Mouse (Mus musculus): ENCODE measurements at regions not wholly inside any gene's neighbourhood (a gene's known extent, or its start where the extent isn't known, plus 50 kb on each side); places are given as distances from the start of the nearest gene placed in this dataset.
A peak's percentile ranks its signal among the peaks of the same experiment; 100 is the strongest.

DNA sequence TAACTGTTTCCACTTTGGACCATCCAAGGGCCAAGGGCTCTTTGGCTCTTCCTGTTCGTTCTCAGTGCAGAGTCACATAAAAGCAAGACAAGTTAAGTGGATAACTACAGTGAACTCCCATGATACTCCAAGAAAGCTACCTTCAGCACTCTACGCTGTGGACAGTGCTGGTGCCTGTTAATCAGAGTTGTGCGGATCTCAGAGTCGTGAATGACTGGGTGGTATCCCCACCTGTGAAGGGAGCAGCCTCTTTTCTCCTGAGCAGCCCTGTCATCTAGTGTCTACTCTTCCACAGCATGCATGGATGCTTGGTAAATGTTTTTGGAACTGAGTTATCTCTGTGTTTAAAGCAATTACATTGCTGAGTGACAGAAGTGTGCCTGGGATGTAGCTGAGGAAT lies 568.4 kb upstream of the Map3k7 start:
- DNase-seq (ENCODE audit: low spot score), result no peak

DNA sequence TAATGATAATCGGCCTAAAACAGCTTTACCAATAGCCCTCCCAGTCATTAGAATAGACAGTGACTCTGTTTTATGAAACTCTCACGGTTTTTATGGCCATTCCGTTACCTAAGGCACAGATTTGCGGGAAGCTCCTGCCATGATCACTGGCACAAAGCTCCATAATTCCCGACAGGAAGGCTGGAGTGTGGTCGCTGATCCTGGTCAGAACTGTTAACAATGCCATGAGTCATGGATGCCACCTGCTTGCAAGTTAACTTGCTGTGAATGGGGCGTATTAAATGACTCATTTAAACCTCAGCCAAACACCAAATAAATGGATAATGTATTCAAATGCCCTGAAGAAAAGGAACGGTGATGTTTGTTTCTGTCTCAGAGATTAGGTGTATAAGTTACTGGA lies 559.9 kb upstream of the Map3k7 start:
- DNase-seq (ENCODE audit: low spot score), result no peak

DNA sequence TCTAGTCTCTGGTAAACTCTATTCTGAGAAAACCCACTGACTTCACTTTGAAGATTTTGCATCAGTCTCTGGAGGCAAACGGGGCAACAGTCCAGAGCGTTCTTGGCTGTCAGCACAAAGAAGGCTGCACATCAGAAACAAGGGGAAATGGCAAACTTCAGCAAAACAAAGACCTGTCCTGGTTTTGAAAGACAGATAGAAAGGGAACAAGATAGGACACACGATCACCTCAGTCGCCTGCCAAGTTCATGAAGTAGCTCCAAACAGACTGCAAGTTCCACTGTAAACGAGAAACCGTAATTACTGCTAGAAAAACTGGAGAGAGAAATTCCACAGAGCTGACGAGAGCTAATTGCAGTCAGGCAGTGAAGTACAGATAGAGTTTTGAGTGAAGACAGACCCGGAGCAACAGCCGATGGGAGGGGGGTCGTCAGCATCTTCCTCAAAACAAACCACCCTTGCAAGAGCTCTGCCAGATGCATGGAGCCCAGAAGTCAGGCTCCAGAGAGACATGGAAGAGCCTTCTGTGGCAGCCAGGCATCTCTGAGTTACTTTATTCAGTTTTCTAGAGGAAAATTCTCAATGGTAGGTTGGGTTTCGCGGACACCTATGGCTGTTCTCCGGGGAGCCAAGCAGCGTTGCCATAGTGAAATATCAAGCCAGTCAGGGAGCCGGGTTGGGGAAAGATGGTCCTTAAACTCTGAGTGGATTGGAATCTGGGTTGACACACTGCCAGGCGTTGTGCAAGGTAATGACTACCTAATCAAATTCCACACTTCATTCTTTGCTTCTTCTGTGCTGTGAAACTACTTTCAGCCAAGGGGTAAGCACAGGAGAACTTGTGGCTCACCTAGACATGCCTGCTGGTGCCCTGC lies 558.8 kb upstream of the Map3k7 start:
- no peak for DNase-seq (ENCODE audit: low spot score)

DNA sequence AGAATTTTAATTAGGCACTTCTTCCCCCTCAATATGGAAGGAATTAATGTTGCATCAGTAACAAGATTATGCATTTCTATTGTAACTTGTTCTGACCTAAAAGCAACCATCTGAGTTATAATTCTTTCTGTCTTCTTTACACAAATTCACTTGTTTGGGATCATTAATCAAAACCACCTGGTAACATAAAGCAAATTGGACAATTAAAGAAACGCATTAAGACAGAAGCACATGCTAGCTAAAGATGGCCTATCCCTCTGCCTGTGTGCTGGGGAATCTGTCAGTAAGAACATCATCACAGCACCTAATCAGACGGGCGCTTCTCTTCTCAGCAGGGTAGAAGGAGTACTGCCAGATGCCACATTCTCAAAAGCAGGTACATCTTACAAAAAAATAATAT lies 553.7 kb upstream of the Map3k7 start:
- DNase-seq (ENCODE audit: low spot score), result no peak

DNA sequence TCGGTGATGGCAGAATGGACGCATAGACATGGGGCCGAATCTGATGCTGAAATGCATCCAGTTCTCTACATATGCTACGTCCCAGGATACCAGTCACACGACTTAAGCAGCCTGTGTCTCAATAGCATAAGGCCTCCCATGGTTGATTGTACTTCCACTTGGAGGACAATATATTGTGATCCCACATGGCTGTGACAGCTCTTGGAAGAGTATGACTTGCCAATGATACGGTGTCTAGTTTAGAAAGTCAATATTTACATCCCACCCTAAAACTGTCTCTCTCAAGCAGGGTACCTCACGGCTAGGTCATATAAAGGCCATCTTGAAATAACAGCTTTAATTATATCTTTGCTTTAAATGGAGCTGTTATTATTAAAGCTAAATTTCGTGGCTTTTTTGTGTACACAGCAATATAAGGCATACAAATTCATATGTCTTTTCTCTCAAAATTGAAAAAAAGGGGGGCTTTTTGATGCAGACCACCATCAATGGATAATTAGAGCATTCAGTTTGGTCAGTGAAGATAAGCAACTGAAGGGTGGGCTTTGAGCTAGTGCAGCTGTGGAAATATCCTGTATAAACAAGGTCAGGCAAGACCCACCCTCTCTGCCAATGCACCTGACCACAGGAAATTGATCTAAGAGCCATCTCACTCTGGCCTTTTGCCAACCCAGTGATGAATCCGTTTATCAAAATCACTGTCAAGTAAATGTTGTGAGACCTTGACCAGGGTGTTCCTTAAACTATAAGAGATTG lies 551.9 kb upstream of the Map3k7 start:
- DNase-seq (ENCODE audit: low spot score), result no peak

DNA sequence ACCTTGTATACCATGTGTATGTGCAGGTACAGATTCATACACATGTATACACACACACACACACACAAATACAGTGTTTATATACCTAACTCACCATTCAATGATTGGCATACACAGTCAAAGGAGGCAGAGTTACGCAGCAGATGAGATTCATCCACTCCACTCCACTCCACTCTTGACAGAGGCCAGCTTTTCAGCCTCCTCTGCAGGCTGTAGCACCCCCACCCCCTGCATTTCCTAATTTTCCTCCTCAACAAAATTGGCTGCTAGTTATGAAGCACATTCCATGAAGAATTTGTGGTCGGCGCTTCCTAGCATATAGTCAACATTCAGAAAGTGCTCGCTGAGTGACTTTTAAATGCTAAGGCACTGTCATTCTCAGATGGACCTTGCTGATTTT lies 546.7 kb upstream of the Map3k7 start:
- no peak for DNase-seq (ENCODE audit: low spot score)

DNA sequence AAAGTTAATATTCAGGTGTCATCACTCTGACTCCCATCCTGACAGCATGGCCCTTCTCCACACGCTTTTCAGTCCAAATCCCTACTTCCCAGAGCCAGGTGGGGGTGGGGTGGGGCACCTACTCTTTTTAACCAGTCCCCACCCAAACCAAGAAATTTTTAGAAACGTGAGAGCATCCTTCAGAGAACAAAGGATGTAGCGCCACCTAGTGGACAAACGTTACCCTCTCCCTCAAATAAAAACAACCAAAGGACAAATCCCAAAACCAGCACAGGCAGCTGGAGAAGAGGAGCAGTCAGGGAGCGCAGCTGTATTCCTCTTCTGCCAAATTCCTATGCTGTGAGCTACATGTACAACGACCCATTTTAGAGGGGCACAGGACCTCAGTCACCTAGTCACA lies 544.7 kb upstream of the Map3k7 start:
- peak; percentile 41 for DNase-seq (ENCODE audit: low spot score)

DNA sequence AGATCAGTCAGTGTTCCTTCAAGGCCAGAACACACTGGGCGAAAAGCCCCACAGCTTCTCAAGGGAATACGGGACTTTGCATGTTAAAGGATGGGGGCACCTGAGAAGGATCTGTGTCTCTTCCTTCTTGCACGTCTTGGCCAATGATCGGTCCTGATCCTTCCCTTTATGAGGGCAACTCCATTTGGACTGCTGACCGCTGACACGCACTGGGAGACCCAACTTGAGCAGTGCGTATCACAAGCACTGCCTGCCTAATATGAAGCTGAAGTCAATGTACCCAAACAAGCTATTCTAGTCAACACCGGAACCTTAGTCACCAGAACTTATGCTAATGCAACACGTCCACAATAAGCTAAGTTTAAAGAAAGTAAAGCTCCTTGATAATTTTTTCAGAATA lies 543.7 kb upstream of the Map3k7 start:
- DNase-seq (ENCODE audit: low spot score), result no peak

DNA sequence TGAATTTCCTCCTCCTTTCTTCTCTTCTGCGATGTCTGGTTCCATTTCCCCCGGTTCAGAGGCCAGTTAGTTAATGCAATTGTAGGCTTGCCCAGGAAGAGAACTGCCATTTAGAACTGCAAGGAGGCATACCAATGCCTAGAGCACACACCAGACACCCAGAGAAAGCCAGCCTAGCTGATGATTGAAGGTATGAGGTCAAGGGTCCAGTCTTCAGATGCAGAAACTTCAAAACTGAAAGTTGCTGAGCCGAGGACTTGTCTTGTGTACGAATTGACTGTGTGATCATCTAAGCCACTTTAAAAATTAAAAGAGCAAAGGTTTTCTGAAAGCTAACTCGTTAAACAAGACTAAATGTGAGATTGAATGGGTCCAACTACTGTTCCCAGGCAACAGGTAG lies 542.5 kb upstream of the Map3k7 start:
- DNase-seq (ENCODE audit: low spot score), result no peak

DNA sequence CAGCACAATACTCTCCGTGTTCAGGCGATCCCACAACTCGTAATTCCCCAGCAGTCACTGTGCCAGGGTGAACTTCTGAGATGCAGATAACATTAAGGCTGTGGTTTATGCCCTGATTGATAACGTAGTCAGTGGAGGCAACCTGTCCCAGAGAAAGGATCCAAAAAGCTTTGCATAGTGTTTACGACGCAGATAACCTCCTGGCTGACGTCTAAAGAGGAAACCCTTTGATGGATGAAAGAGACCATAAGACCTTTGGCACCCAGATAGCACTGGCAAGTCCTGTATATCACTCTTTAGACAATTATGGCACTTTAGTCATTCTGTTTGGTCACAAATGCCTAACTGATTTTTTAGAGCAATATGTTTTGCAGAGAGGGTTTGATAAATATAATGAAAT lies 538.8 kb upstream of the Map3k7 start:
- DNase-seq (ENCODE audit: low spot score), result no peak

DNA sequence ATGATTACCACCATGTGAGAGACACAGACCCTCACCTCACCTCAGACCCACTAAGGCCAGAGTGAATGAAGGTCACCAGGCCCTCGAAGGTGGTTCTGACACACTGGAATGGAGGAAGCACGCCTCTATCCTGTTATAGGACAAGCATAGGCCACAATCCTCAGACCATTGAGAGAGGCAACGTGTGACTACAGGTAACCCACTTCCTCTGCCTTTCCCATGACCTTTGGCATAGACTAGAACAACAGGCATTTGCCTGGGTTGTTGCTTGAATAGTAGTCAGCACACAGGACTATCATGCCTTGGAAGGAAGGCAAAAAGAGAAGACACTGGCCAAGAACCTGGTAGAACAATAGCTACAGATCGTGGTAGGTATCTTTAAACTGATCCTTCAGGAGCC lies 538.2 kb upstream of the Map3k7 start:
- no peak for DNase-seq (ENCODE audit: low spot score)

DNA sequence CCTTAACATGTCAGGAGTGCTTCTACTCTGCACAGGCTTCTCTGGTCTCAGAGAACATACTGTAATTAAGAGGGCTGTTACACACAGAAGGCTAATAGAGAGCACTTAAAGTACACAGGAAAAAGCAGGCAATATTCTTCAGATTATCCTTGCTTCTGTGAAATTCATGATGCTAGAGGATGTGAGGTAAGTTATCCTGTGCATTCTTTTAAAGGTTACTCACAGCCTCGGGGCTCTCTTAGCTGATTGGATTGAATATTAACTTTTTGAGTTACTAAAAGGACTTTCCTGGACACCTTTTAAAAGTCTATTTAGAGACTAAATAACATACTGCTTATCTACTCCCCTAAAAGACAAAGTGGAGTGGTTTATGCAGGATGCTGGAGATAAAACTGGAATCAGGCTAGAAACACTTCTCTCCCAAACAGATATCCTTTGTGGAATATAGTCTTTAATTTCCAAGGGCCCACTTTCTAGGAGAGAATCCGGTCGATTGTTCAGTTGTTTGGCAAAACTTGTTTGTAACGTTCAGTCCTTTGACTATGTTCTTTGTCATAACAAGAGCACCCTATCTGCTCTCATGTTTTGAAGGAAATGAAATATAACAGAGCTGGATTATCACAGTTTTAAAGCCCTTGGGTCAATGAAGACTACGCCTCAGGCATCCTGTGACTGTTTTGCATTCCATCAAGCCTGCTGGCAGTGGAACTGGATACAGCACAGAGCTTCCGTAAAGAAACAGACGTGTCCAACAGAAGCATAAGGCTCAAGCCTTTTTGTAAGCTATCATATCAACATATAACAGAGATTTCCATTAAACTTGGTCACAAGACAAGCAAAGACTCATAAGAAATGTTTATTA lies 537.5 kb upstream of the Map3k7 start:
- DNase-seq (ENCODE audit: low spot score), result no peak

DNA sequence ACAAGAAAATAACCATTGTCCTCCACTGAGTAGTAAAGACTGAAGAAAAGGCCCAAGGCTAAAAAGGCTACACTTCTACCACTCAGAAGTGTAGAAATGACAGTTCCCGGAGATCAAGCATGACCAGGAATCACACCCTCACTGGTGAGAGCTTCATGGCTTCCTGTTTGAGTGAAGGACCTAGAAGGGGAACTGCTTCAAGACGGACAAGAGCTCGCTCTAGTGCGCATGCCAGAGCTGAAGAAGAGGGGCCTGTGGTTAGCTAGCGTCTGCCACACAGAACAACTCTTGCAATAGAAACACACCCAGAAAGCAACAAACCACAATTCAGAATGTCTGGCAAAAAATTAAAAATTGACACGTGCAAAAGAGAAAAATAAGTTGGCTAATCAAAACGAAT lies 530.0 kb upstream of the Map3k7 start:
- DNase-seq (ENCODE audit: low spot score), result no peak

DNA sequence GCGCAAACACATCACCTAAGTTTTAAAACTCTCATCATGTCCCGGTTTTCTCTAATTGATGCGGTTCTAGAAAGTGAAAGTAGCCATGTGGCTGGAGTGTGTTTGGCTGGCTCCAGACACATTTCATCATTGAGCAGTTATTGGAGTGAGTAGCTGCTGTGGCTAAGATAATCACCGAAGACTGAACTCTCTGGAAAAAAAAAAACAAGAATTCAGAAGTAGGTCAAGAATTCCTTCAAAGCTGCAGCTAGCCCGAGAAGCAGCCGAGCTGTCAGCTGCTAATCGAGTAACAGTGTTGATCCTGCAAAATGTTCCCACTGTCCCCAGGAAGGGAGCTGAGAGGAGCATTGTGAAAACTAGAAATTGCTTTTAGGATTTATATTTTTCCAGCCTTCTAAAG lies 509.0 kb upstream of the Map3k7 start:
- DNase-seq (ENCODE audit: low spot score), result no peak

DNA sequence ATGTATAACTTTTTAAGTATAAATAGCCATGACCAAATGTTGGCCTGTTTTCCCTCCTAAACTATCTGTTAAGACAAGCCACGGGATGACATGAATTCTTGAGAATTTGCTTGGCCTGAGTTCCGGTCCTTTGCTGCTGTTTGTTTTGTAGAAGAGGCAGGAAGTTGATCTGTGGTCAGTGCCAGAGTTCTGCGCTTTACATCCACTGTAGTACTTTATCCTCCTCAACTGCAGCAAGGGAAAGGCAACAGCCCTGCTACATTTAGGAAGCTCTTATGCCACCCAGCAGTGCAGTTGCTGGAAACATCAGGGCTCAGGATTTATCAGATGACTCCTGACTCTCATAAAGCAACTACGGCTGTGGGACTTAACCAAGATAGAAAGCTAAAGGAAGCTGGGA lies 508.4 kb upstream of the Map3k7 start:
- DNase-seq (ENCODE audit: low spot score), result no peak

DNA sequence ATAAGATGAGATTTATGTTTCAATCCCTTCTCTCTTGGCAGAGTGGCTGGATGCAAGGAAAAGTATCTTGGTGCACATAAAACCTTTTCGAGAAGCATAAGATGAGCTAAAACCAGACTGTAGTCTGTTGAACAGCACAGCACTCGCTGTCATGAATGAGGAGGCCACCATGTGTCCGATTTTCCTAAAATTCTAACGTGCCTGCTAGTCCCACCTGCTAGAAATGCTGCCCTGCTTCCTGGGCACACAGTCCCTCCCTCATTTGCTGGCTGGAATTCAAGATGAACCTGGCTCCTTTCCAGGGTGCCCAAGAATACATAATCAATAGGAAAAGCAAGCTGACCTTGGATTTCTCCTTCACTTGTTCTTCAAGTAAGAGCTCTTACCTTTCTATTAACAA lies 501.4 kb upstream of the Map3k7 start:
- DNase-seq (ENCODE audit: low spot score), result no peak

DNA sequence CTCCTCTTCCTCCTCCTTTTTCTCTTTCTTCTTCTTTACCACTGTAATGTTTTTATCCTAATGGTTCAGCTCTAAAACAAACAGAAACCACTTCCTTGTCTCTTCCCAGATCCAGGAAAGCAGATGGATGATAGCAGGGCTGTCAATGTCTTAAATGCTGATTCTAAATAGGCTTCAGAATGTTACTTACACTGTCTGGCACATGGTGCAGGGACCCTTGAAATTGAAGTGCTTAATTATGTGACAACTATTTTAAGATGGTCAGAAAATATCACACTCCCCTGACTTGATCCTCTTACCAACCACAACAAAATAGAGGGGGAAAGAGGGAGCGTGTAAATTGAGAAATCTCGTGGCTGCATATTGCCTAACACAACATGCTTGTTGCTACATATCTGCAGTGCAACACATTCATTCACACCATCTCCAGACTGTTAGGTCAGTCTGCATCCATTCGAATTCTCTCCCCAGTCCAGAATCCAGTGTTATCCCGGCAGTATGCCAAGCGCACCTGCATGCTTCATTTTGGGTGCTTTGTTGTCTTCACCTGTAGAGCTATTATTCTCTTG lies 500.7 kb upstream of the Map3k7 start:
- no peak for DNase-seq (ENCODE audit: low spot score)

DNA sequence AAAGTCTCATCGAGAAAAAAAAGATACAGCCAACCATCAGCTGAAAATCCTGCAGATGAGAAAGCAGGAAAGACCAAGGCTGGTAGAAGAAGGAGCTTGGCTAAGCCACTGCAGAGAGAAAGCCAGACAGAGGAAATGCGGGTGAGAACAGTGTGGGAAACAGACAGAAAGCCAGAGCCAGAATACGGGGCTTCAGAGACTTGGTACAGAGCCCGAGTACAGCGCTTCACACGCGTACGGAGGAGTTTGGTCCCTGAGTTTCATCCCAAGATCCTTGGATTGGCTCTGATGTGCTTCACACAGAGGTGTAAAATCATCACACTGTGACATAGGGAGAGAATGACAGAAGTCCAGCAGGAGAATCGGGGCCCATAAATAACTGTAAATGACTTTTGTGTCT lies 495.6 kb upstream of the Map3k7 start:
- DNase-seq (ENCODE audit: low spot score), result no peak

DNA sequence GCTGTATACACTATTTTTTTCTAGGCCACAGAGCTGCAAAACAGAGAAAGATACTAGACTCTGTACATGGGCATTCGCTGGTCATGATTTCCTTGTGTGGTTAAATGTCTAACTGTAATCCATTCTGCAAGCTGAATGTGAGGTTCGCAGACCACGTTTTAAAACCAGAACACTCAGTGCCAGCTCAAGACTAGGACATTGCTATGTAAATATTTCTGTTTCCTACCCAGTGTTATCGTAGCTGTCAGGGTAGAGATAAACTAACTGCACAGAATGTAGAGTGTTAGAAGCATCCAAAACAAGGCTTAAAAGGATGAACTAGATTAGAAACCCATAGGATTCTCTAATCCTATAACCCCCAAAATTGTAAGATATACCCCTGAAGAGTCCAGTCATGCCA lies 494.1 kb upstream of the Map3k7 start:
- no peak for DNase-seq (ENCODE audit: low spot score)

DNA sequence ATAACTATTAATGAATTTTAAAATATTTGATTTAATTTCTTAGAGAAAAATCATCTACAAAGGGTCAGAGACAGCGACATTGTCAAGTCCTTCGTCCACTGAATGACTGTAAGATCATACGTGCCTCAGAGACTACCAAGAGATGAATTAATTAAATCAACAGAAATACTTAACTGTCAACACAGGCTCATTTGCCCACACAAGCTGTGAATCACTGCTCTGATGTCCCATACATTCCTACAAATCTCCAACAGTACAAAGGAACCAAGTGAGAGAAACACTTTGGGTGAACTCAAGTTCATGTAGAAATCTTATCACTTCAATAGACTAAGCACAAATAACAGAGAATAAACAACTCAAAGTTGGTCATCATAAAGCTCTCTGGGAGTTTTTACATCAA lies 471.4 kb upstream of the Map3k7 start:
- no peak for DNase-seq (ENCODE audit: low spot score)

DNA sequence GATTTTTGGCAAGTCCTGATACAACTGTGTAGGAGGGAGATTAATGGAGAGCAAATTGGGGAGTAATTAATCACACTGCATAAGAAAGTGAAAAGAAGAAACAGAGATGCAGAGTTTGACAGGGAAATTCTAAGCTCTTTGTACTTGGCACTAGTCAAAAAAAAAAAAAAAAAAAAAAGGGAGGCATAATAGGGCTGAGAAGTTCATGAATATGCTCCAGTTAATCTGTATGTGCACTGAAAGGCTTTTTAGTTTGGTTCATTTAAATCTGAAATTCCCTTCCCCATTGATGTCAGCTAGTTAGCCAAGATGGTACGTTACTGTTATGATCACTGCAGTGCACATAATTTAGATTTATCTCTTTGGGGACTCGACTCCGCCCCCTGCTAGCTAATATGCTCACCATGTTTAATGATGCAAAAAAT lies 470.8 kb upstream of the Map3k7 start:
- DNase-seq (ENCODE audit: low spot score), result no peak

DNA sequence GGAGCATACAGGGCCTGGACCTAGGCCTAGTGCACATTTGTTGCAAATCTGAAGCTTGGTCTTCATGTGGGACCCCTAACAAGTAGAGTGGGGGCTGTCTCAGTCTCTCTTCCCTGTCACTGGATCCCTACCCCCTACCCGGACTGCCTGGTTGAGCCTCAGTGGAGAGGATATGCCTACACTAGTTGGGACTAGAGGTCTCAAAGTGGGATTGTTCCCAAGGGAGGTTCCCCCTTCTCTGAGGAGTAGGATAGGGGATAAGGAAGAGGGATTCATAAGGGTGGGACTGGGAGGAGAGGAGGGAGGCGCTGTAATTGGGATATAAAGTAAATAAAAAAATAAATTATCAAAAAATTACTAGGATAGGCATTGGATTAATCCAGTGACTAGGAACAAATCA lies 464.0 kb upstream of the Map3k7 start:
- DNase-seq (ENCODE audit: low spot score), result no peak
